Mouse (Mus musculus) cerebellum, adult 2 months (tissue): ENCODE data around the gene Ptgfr.

Experiments used
- CTCF ChIP-seq: fragments of 200-500 bp; IDR thresholded peaks from 2 replicates; pipeline ENCODE4 v1.5.1; 2011; ENCODE audit warnings: low read depth, mild to moderate bottlenecking, control low read depth, low read length, moderate library complexity, borderline replicate concordance; ENCODE audit not compliant: insufficient read depth
- POLR2A ChIP-seq: fragments of 200-500 bp; IDR thresholded peaks from 2 replicates; pipeline ENCODE4 v1.6.1; 2011; ENCODE audit warnings: low read length, control low read depth, borderline replicate concordance; ENCODE audit not compliant: insufficient read depth

DNA sequence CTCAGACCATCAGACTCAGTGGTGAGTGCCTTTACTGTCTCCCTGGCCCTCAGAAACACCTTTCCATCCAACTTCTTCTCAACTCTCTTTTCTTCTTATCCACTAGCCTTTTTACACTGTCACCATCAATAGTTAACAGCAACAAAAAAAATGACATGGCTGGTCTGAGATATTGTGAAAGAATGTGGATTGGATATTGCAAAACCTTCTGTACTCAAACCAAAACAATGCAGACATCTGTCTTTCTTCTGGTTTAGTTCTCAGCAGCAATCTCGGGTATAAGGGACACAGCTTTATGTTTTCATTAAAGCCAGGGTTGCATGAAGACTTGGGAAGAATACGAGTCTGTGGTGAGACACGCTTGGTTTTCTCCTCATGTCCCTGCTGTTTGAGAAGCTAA lies 3.3 kb upstream of the Ptgfr start:
- TF ChIP-seq CTCF (no peak), POLR2A (no peak)
